Mouse (Mus musculus) forebrain, embryonic 15.5 days (tissue): Measurements from ENCODE around the gene Calhm3. TPM values are rescaled to one million over a fixed set of nuclear protein-coding genes. Genes with fewer than 3 reads are reported as not detected.

Experiments used
- ATAC-seq: fragments of 200-750 bp; cut with Nextera tagmentation; replicated peaks from 2 replicates; pipeline ENCODE4 v1.8.0; 2017; ENCODE audit warnings: mild to moderate bottlenecking, moderate TSS enrichment, moderate library complexity
- H3K27ac ChIP-seq: fragments of 300-500 bp; sonication (generic); replicated peaks from 2 replicates; pipeline ENCODE4 v1.5.1; 2015; ENCODE audit warnings: mild to moderate bottlenecking, inconsistent platforms
- H3K27me3 ChIP-seq: fragments of 300-500 bp; sonication (generic); 2 replicates; pipeline ENCODE4 v1.6.1; 2015; ENCODE audit warnings: inconsistent platforms
- H3K36me3 ChIP-seq: fragments of 300-500 bp; sonication (generic); 2 replicates; pipeline ENCODE4 v1.6.1; 2015; ENCODE audit warnings: mild to moderate bottlenecking, inconsistent platforms
- H3K4me1 ChIP-seq: fragments of 300-500 bp; sonication (generic); 2 replicates; pipeline ENCODE4 v1.6.1; 2015; ENCODE audit warnings: inconsistent platforms
- H3K4me2 ChIP-seq: fragments of 300-500 bp; sonication (generic); replicated peaks from 2 replicates; pipeline ENCODE4 v1.6.1; 2015; ENCODE audit warnings: mild to moderate bottlenecking, inconsistent platforms
- H3K4me3 ChIP-seq: fragments of 300-500 bp; sonication (generic); 2 replicates; pipeline ENCODE4 v1.5.1; 2015; ENCODE audit warnings: mild to moderate bottlenecking, inconsistent platforms
- H3K9ac ChIP-seq: fragments of 300-500 bp; sonication (generic); replicated peaks from 2 replicates; pipeline ENCODE4 v1.6.1; 2015; ENCODE audit warnings: mild to moderate bottlenecking, inconsistent platforms
- H3K9me3 ChIP-seq: fragments of 300-500 bp; sonication (generic); 2 replicates; pipeline ENCODE4 v1.6.1; 2016; ENCODE audit warnings: inconsistent platforms
- WGBS: fragments of 180-500 bp; shearing (Covaris S2); methylation state at CpG from one replicate; pipeline ENCODE4 v1.1.7; 2015; ENCODE audit warnings: mixed read lengths; 5-methylcytosine and 5-hydroxymethylcytosine counted together
- polyA plus RNA-seq: library from polyadenylated mRNA; unstranded; fragments of >200 nt; fragmentation: Nextera tagmentation; extraction: Ambion mirVana; gene quantifications from 2 replicates; pipeline ENCODE4 v1.2.1, GENCODE M21; 2015

Calhm3 gene
- polyA plus RNA-seq, 1 experiment from 2014 or later = not detected

DNA sequence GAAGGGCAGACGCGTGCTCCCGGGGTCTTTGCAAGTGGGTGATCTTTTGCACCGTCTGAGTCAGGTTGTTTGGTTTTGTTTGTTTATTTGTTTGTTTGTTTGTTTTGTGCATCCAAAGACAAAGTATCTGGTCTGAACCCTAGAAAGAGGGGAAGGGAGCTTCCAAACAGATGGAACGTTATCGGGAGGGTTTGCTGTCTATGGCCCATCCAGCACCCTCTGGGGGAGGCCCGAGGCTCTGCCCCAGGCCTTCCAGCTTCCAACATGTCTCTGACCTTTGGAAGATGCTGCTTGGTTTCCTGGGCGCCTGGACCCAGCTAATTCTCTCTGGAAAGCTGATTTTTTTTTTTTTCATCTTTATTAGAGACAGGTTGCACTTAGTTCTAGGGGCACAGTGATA lies 22.4 kb upstream of the Calhm3 start:
- ATAC-seq = no peak
- Histone ChIP-seq H3K27ac (no peak overlapping the region), H3K9me3 (no peaks in the 10 kb centered on the region), H3K4me1 (peaks cover 18% of the 10 kb centered on the region), H3K9ac (peak overlapping the region; percentile 62), H3K4me3 (peak overlapping the region; percentile 61), H3K36me3 (no peaks in the 10 kb centered on the region), H3K4me2 (peak overlapping the region; percentile 73), H3K27me3 (peaks cover 26% of the 10 kb centered on the region)
- WGBS = 13% methylated on average over 8 of the region's 8 CpGs

DNA sequence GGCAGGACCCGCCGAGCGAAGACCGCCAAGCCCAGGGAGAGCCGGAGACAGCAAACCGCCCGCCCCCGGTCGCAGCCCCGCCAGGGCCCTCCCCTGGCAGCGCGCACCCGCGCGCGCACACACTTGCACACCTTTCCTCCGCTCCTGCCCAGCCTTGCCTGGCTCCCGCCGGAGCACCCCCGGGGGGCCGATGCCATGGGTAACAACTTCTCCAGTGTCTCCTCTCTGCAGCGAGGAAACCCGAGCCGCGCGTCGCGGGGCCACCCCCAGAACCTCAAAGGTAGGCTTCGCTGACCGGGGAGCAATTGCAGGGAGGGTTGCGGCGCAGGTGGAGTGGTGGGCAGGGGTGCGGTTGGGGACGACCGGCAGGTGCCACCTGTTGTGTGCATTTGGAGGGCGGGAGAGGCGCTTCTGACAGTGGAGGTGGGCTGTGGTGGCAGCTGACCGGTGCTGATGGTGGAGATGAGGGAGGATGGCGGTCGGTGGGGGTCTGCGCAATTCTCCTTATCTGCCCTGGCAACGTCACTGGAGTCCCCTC lies 21.8 kb upstream of the Calhm3 start:
- no peaks in the 10 kb centered on the region for H3K36me3 ChIP-seq
- H3K27me3 ChIP-seq = peaks cover 26% of the 10 kb centered on the region
- H3K4me3 ChIP-seq = peak overlapping the region; percentile 61
- ATAC-seq = peak; percentile 63
- peak overlapping the region; percentile 64 for H3K27ac ChIP-seq
- under 1% methylated on average over 41 of the region's 42 CpGs for WGBS
- H3K4me2 ChIP-seq = peak overlapping the region; percentile 73
- no peaks in the 10 kb centered on the region for H3K9me3 ChIP-seq
- H3K9ac ChIP-seq = peak overlapping the region; percentile 62
- H3K4me1 ChIP-seq = peaks cover 18% of the 10 kb centered on the region

DNA sequence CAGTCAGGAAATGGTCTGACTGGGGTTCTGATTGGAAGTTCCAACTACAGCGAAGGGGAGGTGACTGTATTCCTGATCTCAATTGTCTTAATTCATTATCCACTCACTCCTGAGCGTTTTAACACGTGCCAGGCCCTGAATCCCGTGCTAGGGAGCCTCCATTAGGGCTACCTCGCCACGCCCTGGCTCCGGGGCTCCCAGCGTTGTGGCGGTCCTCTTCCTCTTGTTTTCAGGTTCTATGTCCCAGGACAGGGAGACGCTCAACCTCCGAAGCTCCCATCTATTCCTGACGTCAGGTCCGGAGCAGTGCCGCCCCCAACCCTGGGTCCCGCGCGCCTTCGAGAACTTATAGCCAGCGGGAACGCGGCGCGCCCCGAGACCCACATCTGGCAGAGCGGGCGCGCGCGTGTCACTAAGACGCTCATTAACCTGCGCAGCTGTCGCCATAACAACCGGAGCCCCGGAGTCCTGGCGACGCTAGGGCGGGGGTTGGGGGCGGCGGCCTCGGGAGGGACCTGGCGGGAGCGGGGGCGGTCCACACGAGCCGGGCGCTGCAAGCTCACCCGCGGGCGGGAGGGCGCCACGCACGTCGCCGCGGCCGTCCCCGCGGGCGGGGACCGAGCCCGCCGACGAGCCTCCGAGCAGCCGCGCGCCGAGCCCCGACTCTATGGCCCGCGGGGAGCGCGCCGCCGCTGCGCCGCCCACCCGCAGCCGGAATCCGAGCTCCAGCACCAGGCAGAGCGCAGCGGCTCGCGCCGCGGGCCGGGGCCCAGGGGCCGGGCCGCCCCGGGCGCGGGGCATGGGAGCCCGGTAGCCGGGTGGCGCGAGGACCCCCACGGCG lies 21.1 kb upstream of the Calhm3 start, which contains the start of gene Neurl1a:
Gene Neurl1a (plus strand): TSS at position 390 of the 841 bp plus-strand sequence.
- peaks cover 18% of the 10 kb centered on the region for H3K4me1 ChIP-seq
- ATAC-seq = peak; percentile 76
- H3K4me3 ChIP-seq = peak within 1 kb of the TSS; percentile 61
- H3K27me3 ChIP-seq = peaks cover 26% of the 10 kb centered on the region
- peak within 1 kb of the TSS; percentile 73 for H3K4me2 ChIP-seq
- peak within 1 kb of the TSS; percentile 64 for H3K27ac ChIP-seq
- no peaks in the 10 kb centered on the region for H3K36me3 ChIP-seq
- under 1% methylated on average over 98 of the region's 98 CpGs for WGBS
- H3K9me3 ChIP-seq = no peaks in the 10 kb centered on the region
- peak within 1 kb of the TSS; percentile 62 for H3K9ac ChIP-seq

DNA sequence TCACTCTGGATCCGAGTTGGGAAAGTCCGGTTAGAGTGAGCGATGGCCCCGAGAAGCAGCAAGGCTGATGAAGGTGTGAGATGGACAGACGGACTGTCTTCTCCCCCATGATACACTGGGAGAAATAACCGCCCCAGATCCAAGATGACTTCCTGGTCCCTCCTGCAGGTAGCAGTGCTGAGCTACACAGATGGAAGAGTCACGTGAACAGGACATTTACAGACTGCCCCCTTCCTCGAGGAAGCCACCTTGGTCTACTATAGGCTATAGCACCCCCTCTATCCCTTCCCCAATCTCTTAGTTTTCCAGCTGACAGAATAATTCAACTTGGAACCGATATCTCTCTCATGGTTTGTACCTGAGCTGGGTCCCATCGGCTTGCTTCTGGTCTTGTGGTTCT lies 20.4 kb upstream of the Calhm3 start:
- Histone ChIP-seq H3K4me2 (peak overlapping the region; percentile 73), H3K4me3 (peak overlapping the region; percentile 61), H3K9me3 (no peaks in the 10 kb centered on the region), H3K27ac (peak overlapping the region; percentile 64; the same call in 1 of the 2 replicates), H3K27me3 (peaks cover 26% of the 10 kb centered on the region), H3K36me3 (no peaks in the 10 kb centered on the region), H3K4me1 (peaks cover 18% of the 10 kb centered on the region), H3K9ac (no peak overlapping the region)
- ATAC-seq = 0 out of 2 replicates have a peak, but pooled peaks have one; percentile 38
- 22% methylated on average over 10 of the region's 10 CpGs for WGBS

DNA sequence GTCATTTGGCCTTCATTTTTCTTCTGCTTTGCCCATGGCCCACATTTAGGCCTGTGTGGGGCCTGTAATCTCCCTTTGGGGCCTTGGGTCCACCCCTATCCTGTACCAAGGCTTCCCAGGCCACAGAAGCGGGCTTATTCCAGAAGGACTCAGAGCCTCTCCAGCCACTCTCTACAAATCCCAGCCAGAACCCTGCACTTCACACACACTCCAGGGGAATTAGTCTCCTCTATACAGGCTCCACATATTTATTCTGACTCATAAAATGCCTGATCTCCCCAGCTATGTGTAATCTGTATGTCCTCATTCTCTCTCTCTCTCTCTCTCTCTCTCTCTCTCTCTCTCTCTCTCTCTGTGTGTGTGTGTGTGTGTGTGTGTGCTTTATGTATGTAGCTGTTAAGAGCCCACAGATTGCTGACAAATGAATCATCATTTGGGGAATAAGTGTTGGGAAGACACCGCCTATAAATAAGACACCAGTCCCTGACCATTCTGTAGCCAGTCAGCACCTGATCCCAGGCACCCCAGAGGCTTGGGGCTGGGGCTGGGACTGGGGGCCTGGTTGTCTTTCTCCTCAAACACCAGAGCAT lies 19.4 kb upstream of the Calhm3 start:
- H3K9me3 ChIP-seq = no peaks in the 10 kb centered on the region
- H3K36me3 ChIP-seq = no peaks in the 10 kb centered on the region
- 69% methylated on average over 2 of the region's 2 CpGs for WGBS
- no peak overlapping the region for H3K4me2 ChIP-seq
- peaks cover 18% of the 10 kb centered on the region for H3K4me1 ChIP-seq
- no peak overlapping the region for H3K9ac ChIP-seq
- no peak overlapping the region for H3K27ac ChIP-seq
- H3K4me3 ChIP-seq = no peak overlapping the region
- ATAC-seq = no peak
- peaks cover 26% of the 10 kb centered on the region for H3K27me3 ChIP-seq

DNA sequence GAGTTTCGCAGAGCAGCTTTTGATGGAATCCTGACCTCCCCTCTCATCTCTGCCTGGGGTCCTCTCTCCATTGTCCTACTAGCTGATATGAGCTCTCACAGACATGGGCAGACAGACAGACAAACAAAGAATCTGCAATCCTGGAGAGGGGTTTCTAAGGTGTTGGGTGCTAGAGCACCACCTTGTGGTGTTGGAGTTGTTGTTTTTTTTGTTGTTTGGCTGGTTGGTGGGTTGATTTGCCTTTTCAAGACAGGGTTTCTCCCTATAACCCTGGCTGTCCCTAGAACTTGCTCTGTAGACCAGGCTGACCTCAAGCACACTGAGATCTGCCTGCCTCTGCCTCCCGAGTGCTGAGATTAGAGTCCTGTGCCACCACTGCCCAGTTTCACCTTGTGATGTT lies 17.9 kb upstream of the Calhm3 start:
- H3K4me3 ChIP-seq = no peak overlapping the region

DNA sequence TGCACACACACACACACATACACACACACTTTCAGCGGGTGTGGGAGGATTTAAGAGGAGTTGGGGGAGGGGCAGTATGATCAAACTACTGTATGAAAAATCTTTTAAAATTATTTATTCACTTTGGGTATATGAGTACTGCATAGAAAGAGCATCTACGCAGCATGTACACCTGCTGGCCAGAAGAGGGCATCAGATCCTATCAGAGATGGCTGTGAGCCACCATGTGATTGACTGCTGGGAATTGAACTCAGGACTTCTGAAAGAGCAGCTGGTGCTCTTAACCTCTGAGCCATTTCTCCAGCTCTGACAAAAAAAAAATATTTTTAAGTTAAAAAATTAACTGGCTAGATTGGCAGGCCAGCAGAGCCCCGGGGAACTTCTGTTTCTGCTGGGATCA lies 17.0 kb upstream of the Calhm3 start:
- ATAC-seq = no peak
- H3K27me3 ChIP-seq = peaks cover 11% of the 10 kb centered on the region
- H3K9ac ChIP-seq = no peak overlapping the region
- WGBS = 61% methylated on average over 3 of the region's 3 CpGs
- no peaks in the 10 kb centered on the region for H3K36me3 ChIP-seq
- H3K27ac ChIP-seq = no peak overlapping the region
- H3K4me3 ChIP-seq = no peak overlapping the region
- H3K4me1 ChIP-seq = peaks cover 10% of the 10 kb centered on the region
- no peak overlapping the region for H3K4me2 ChIP-seq
- no peaks in the 10 kb centered on the region for H3K9me3 ChIP-seq

More for the DNA sequence above, 17.9 kb upstream of the Calhm3 start:
- 85% methylated on average over 2 of the region's 2 CpGs for WGBS
- peaks cover 18% of the 10 kb centered on the region for H3K4me1 ChIP-seq
- no peak for ATAC-seq
- H3K36me3 ChIP-seq = no peaks in the 10 kb centered on the region
- no peaks in the 10 kb centered on the region for H3K9me3 ChIP-seq
- H3K9ac ChIP-seq = no peak overlapping the region
- no peak overlapping the region for H3K4me2 ChIP-seq
- peaks cover 21% of the 10 kb centered on the region for H3K27me3 ChIP-seq
- no peak overlapping the region for H3K27ac ChIP-seq

DNA sequence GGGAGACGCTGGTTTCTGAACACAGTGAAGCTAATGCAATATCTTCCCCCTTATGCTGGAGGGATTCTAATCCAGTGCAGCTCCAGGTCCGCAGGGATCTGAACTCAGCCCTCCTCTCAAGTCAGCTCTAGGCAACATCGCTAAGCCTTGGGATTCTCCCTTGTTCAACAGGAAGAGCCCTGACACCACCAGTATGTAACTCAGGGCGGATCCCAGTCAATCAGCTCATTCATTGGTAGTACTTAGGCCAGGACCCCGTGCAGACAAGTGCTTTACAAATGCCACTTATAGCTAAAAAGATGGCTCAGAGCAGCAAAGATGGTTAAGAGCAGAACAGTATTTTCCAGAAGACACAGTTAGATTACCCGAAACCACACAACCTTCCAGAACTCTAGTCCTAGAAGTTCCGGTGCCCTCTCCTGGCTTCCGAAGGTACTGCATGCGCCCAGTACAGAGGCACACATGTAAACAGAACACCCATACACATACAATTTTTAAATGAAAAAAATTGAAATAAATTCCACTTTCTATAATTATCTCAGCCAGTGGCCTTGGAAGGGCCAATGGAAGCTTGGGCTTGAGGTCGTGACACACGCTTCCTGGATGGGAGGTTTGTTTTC lies 11.3 kb upstream of the Calhm3 start:
- no peak overlapping the region for H3K4me3 ChIP-seq
- no peak overlapping the region for H3K27ac ChIP-seq
- H3K36me3 ChIP-seq = no peaks in the 10 kb centered on the region
- no peak overlapping the region for H3K9ac ChIP-seq
- peaks cover 6% of the 10 kb centered on the region; the same call in 1 of the 2 replicates for H3K27me3 ChIP-seq
- H3K4me1 ChIP-seq = 0 out of 2 replicates have a peak, but pooled peaks cover 7% of the 10 kb centered on the region
- ATAC-seq = no peak; the same call in 1 of the 2 replicates
- WGBS = 27% methylated on average over 11 of the region's 11 CpGs
- H3K9me3 ChIP-seq = no peaks in the 10 kb centered on the region
- H3K4me2 ChIP-seq = peak overlapping the region; percentile 27

DNA sequence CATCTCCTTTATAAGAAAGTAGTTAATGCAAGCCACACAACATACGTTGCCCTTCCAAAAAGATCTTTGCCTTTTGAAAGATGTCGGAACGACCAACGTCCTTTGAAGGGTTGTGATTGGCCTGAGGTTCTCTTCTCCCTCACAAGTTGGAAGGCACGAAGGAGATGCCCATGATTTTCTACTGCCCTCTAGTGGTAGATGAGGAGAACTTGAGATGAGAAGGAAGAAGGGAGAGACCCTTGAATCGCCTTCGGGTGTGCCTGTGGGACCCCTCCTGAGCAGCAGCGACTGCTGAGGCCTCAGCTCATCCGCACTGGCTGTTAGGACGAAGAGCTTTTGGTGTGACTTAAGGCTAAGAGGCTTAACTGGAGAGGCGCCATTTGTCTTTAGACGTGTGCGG lies 10.7 kb upstream of the Calhm3 start:
- no peak overlapping the region for H3K27ac ChIP-seq
- peak overlapping the region; percentile 27 for H3K4me2 ChIP-seq
- H3K27me3 ChIP-seq = peaks cover 6% of the 10 kb centered on the region; the same call in 1 of the 2 replicates
- H3K4me3 ChIP-seq = no peak overlapping the region
- no peak for ATAC-seq
- H3K36me3 ChIP-seq = no peaks in the 10 kb centered on the region
- no peaks in the 10 kb centered on the region for H3K9me3 ChIP-seq
- H3K4me1 ChIP-seq = 0 out of 2 replicates have a peak, but pooled peaks cover 7% of the 10 kb centered on the region
- no peak overlapping the region; the same call in 1 of the 2 replicates for H3K9ac ChIP-seq
- 7% methylated on average over 13 of the region's 13 CpGs for WGBS

DNA sequence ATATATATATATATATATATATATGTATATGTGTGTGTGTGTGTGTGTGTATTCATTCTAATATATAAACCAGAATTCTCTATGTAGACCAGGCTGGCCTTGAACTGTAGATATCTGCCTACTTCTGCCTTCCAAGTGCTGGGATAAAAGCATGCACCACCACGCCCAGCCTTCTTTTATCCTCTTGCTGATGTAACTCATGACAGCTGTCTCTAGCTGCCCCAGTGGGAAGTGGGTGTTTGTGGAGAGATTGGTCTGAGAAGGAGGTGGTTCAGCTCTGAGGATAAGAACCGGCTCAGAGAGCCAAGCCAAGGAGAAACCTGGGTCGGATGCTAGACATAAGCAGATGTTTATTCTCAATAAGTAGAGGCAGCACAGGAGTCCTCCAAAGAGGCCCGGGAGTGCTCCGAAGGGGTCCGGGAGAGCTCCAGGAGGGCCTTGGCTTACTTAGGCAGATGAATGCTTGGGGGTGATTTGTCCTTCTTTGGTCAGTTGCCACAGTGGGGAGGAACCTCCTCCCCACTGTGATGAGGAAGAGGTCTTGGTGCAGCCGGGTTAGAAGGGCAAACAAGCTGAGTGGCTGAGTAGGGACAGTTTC lies 10.2 kb upstream of the Calhm3 start:
- 52% methylated on average over 7 of the region's 7 CpGs for WGBS
- Histone ChIP-seq H3K9ac (no peak overlapping the region), H3K27me3 (peaks cover 6% of the 10 kb centered on the region; the same call in 1 of the 2 replicates), H3K4me3 (no peak overlapping the region), H3K36me3 (no peaks in the 10 kb centered on the region), H3K4me1 (0 out of 2 replicates have a peak, but pooled peaks cover 7% of the 10 kb centered on the region), H3K27ac (no peak overlapping the region), H3K9me3 (no peaks in the 10 kb centered on the region), H3K4me2 (no peak overlapping the region)
- ATAC-seq = no peak

DNA sequence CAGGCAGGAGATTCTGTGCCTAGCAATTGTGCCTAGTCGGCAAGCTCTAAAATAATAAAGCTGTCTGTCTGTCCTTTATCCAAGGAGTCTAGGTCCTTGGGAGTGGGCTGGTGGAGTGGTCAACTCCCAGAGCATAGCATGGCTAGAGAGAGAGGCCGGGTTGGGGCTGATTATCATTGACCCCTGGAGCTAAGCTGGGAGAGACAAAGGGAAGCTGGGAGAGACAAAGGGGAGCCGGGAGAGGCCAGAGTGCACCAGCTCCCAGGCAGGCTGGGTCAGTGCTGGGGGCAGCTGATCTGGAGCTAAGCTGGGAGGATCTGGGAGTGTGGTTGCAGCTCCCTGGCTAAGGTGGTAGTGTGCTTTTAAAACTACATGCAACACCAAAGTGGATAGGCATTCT lies 9.2 kb upstream of the Calhm3 start:
- H3K4me2 ChIP-seq = no peak overlapping the region
- H3K4me3 ChIP-seq = no peak overlapping the region
- H3K9ac ChIP-seq = no peak overlapping the region
- H3K36me3 ChIP-seq = no peaks in the 10 kb centered on the region
- H3K27ac ChIP-seq = no peak overlapping the region
- H3K4me1 ChIP-seq = 0 out of 2 replicates have a peak, but pooled peaks cover 7% of the 10 kb centered on the region
- H3K27me3 ChIP-seq = peaks cover 6% of the 10 kb centered on the region; the same call in 1 of the 2 replicates
- WGBS = 14% methylated on average over 3 of the region's 3 CpGs
- H3K9me3 ChIP-seq = no peaks in the 10 kb centered on the region
- ATAC-seq = no peak
